Mouse (Mus musculus) cerebral cortex, adult 2 months (tissue): ENCODE data around the gene Msx1.

Experiments used
- WGBS: fragments of 180-500 bp; shearing (Covaris S2); methylation state at CpG from one replicate; pipeline ENCODE4 v1.1.7; 2018; 5-methylcytosine and 5-hydroxymethylcytosine counted together

The Msx1 gene

GRCm38 (mm10) chr5:37824461-37824795, at the start of gene Msx1:
TSS of gene Msx1 (minus strand) at chr5:37824583.
- WGBS = under 1% methylated on average over 37 of the region's 37 CpGs

- WGBS = 64% methylated on average over 6 of the region's 6 CpGs
Observed at GRCm38 (mm10) chr5:37865471-37865870, 41.1 kb upstream of the Msx1 start.

GRCm38 (mm10) chr5:37864309-37864708, 39.9 kb upstream of the Msx1 start:
- 97% methylated on average over 2 of the region's 2 CpGs for WGBS

- 76% methylated on average over 6 of the region's 6 CpGs for WGBS
Observed at GRCm38 (mm10) chr5:37860846-37861245, 36.5 kb upstream of the Msx1 start.

- WGBS = 22% methylated on average over 7 of the region's 7 CpGs
Observed at GRCm38 (mm10) chr5:37860151-37860721, 35.9 kb upstream of the Msx1 start.

GRCm38 (mm10) chr5:37857763-37858545, 33.6 kb upstream of the Msx1 start:
- 62% methylated on average over 14 of the region's 14 CpGs for WGBS

- 56% methylated on average over 5 of the region's 5 CpGs for WGBS
Observed at GRCm38 (mm10) chr5:37856057-37856456, 31.7 kb upstream of the Msx1 start.

- WGBS = 77% methylated on average over 6 of the region's 6 CpGs
Observed at GRCm38 (mm10) chr5:37854233-37854632, 29.9 kb upstream of the Msx1 start.

GRCm38 (mm10) chr5:37851305-37851982, 27.1 kb upstream of the Msx1 start:
- WGBS = 84% methylated on average over 15 of the region's 15 CpGs

- 64% methylated on average over 8 of the region's 8 CpGs for WGBS
Observed at GRCm38 (mm10) chr5:37848991-37849719, 24.8 kb upstream of the Msx1 start.

GRCm38 (mm10) chr5:37836267-37836646, 11.9 kb upstream of the Msx1 start:
- WGBS = 65% methylated on average over 3 of the region's 3 CpGs

GRCm38 (mm10) chr5:37835590-37836266, 11.3 kb upstream of the Msx1 start:
- 38% methylated on average over 6 of the region's 6 CpGs for WGBS

GRCm38 (mm10) chr5:37832766-37833165, 8.4 kb upstream of the Msx1 start:
- WGBS = 34% methylated on average over 6 of the region's 6 CpGs

- 20% methylated on average over 13 of the region's 13 CpGs for WGBS
Observed at GRCm38 (mm10) chr5:37832031-37832430, 7.6 kb upstream of the Msx1 start.

- WGBS = 13% methylated on average over 6 of the region's 7 CpGs
Observed at GRCm38 (mm10) chr5:37830436-37830835, 6.1 kb upstream of the Msx1 start.

- 7% methylated on average over 4 of the region's 4 CpGs for WGBS
Observed at GRCm38 (mm10) chr5:37829926-37830325, 5.5 kb upstream of the Msx1 start.

GRCm38 (mm10) chr5:37829296-37829670, 4.9 kb upstream of the Msx1 start:
- 6% methylated on average over 10 of the region's 10 CpGs for WGBS

GRCm38 (mm10) chr5:37828591-37829295, 4.4 kb upstream of the Msx1 start:
- WGBS = 4% methylated on average over 35 of the region's 35 CpGs

GRCm38 (mm10) chr5:37828001-37828400, 3.6 kb upstream of the Msx1 start:
- 2% methylated on average over 14 of the region's 14 CpGs for WGBS

- WGBS = 4% methylated on average over 9 of the region's 9 CpGs
Observed at GRCm38 (mm10) chr5:37827626-37827950, 3.2 kb upstream of the Msx1 start.
